Mouse (Mus musculus): Measurements from ENCODE around the gene Lsg1. TPM values are rescaled to one million over a fixed set of nuclear protein-coding genes. Genes with fewer than 3 reads are reported as not detected.

Lsg1 gene
- polyA plus RNA-seq, 1 experiment from 2014 or later = 72.8 TPM

GRCm38 (mm10) chr16:30542826-30543225, 44.6 kb downstream of the Lsg1 start:
- Histone ChIP-seq H3K4me2 (replicated peaks) (no peak overlapping the region), H3K27me3 (replicated peaks) (no peaks in the 10 kb centered on the region), H3K36me3 (peaks cover 53% of the 10 kb centered on the region), H3K27ac (no peak overlapping the region), H3K4me3 (no peak overlapping the region), H3K9ac (no peak overlapping the region), H3K9me3 (no peaks in the 10 kb centered on the region), H3K4me1 (0 out of 2 replicates have a peak, but pooled peaks cover 3% of the 10 kb centered on the region)
- WGBS = 85% methylated on average over 6 of the region's 6 CpGs
- no peak for ATAC-seq (ENCODE audit: low FRiP score, low read depth)

GRCm38 (mm10) chr16:30540107-30541001, 47.0 kb downstream of the Lsg1 start:
- no peak overlapping the region for H3K27ac ChIP-seq
- no peaks in the 10 kb centered on the region for H3K27me3 ChIP-seq (replicated peaks)
- WGBS = 60% methylated on average over 20 of the region's 20 CpGs
- no peak overlapping the region for H3K4me3 ChIP-seq
- H3K36me3 ChIP-seq = peaks cover 37% of the 10 kb centered on the region
- no peaks in the 10 kb centered on the region for H3K9me3 ChIP-seq
- H3K4me2 ChIP-seq (replicated peaks) = no peak overlapping the region
- H3K9ac ChIP-seq = no peak overlapping the region
- ATAC-seq (ENCODE audit: low FRiP score, low read depth) = no peak
- H3K4me1 ChIP-seq = 0 out of 2 replicates have a peak, but pooled peaks cover 3% of the 10 kb centered on the region

- Histone ChIP-seq H3K4me2 (replicated peaks) (no peak overlapping the region), H3K27ac (no peak overlapping the region), H3K9ac (no peak overlapping the region), H3K4me1 (0 out of 2 replicates have a peak, but pooled peaks cover 3% of the 10 kb centered on the region), H3K9me3 (no peaks in the 10 kb centered on the region), H3K4me3 (no peak overlapping the region), H3K36me3 (peaks cover 32% of the 10 kb centered on the region), H3K27me3 (replicated peaks) (no peaks in the 10 kb centered on the region)
- 0 out of 2 replicates have a peak, but pooled peaks have one; percentile 41 for ATAC-seq (ENCODE audit: low FRiP score, low read depth)
- 27% methylated on average over 10 of the region's 10 CpGs for WGBS
These were observed 48.0 kb downstream of the Lsg1 start for GRCm38 (mm10) chr16:30539433-30539832.

GRCm38 (mm10) chr16:30535075-30535474, 52.3 kb downstream of the Lsg1 start:
- no peaks in the 10 kb centered on the region for H3K9me3 ChIP-seq
- no peak overlapping the region for H3K4me2 ChIP-seq (replicated peaks)
- H3K9ac ChIP-seq = no peak overlapping the region
- WGBS = 88% methylated on average over 1 of the region's 1 CpGs
- H3K27me3 ChIP-seq (replicated peaks) = no peaks in the 10 kb centered on the region
- peaks cover 15% of the 10 kb centered on the region for H3K36me3 ChIP-seq
- ATAC-seq (ENCODE audit: low FRiP score, low read depth) = no peak
- H3K4me1 ChIP-seq = 0 out of 2 replicates have a peak, but pooled peaks cover under 1% of the 10 kb centered on the region
- H3K27ac ChIP-seq = no peak overlapping the region
- no peak overlapping the region for H3K4me3 ChIP-seq

GRCm38 (mm10) chr16:30533592-30533991, 53.8 kb downstream of the Lsg1 start:
- Histone ChIP-seq H3K9me3 (no peaks in the 10 kb centered on the region), H3K27me3 (replicated peaks) (no peaks in the 10 kb centered on the region), H3K36me3 (peaks cover 30% of the 10 kb centered on the region), H3K4me2 (replicated peaks) (no peak overlapping the region), H3K4me1 (no peaks in the 10 kb centered on the region), H3K4me3 (no peak overlapping the region), H3K9ac (no peak overlapping the region), H3K27ac (no peak overlapping the region)
- ATAC-seq (ENCODE audit: low FRiP score, low read depth) = no peak
- 41% methylated on average over 4 of the region's 4 CpGs for WGBS

- Histone ChIP-seq H3K27me3 (replicated peaks) (no peaks in the 10 kb centered on the region), H3K9me3 (no peaks in the 10 kb centered on the region), H3K4me3 (no peak overlapping the region), H3K4me2 (replicated peaks) (no peak overlapping the region), H3K4me1 (no peaks in the 10 kb centered on the region), H3K9ac (no peak overlapping the region), H3K36me3 (peaks cover 34% of the 10 kb centered on the region), H3K27ac (no peak overlapping the region)
- WGBS = 35% methylated on average over 1 of the region's 1 CpGs
- ATAC-seq (ENCODE audit: low FRiP score, low read depth) = no peak
These were observed 54.5 kb downstream of the Lsg1 start for GRCm38 (mm10) chr16:30532929-30533328.

GRCm38 (mm10) chr16:30531761-30532406, 55.5 kb downstream of the Lsg1 start:
- no peak for ATAC-seq (ENCODE audit: low FRiP score, low read depth)
- Histone ChIP-seq H3K4me3 (no peak overlapping the region), H3K4me2 (replicated peaks) (peak overlapping the region; percentile 24; the same call in 1 of the 2 replicates), H3K27ac (no peak overlapping the region), H3K36me3 (peaks cover 38% of the 10 kb centered on the region), H3K9me3 (no peaks in the 10 kb centered on the region), H3K27me3 (replicated peaks) (no peaks in the 10 kb centered on the region), H3K4me1 (no peaks in the 10 kb centered on the region), H3K9ac (no peak overlapping the region)
- 35% methylated on average over 20 of the region's 20 CpGs for WGBS

- 48% methylated on average over 4 of the region's 4 CpGs for WGBS
- no peak overlapping the region for H3K9ac ChIP-seq
- H3K9me3 ChIP-seq = no peaks in the 10 kb centered on the region
- H3K4me1 ChIP-seq = no peaks in the 10 kb centered on the region
- H3K4me2 ChIP-seq (replicated peaks) = no peak overlapping the region
- peaks cover 38% of the 10 kb centered on the region for H3K36me3 ChIP-seq
- no peak overlapping the region for H3K27ac ChIP-seq
- H3K27me3 ChIP-seq (replicated peaks) = no peaks in the 10 kb centered on the region
- ATAC-seq (ENCODE audit: low FRiP score, low read depth) = no peak
- no peak overlapping the region for H3K4me3 ChIP-seq
These were observed 56.6 kb downstream of the Lsg1 start for GRCm38 (mm10) chr16:30530815-30531214.

- Histone ChIP-seq H3K9ac (no peak overlapping the region), H3K36me3 (peaks cover 36% of the 10 kb centered on the region), H3K27me3 (replicated peaks) (no peaks in the 10 kb centered on the region), H3K4me2 (replicated peaks) (no peak overlapping the region), H3K9me3 (no peaks in the 10 kb centered on the region), H3K4me1 (no peaks in the 10 kb centered on the region), H3K27ac (no peak overlapping the region), H3K4me3 (no peak overlapping the region)
- WGBS = 86% methylated on average over 8 of the region's 8 CpGs
- no peak for ATAC-seq (ENCODE audit: low FRiP score, low read depth)
These were observed 59.0 kb downstream of the Lsg1 start for GRCm38 (mm10) chr16:30528386-30528785.

- 77% methylated on average over 2 of the region's 2 CpGs for WGBS
- Histone ChIP-seq H3K9me3 (no peaks in the 10 kb centered on the region), H3K36me3 (peaks cover 35% of the 10 kb centered on the region), H3K9ac (no peak overlapping the region), H3K4me3 (no peak overlapping the region), H3K4me2 (replicated peaks) (no peak overlapping the region), H3K27ac (no peak overlapping the region), H3K4me1 (no peaks in the 10 kb centered on the region), H3K27me3 (replicated peaks) (no peaks in the 10 kb centered on the region)
- ATAC-seq (ENCODE audit: low FRiP score, low read depth) = no peak
These were observed 59.5 kb downstream of the Lsg1 start for GRCm38 (mm10) chr16:30527889-30528288.

- Histone ChIP-seq H3K4me3 (no peak overlapping the region), H3K9me3 (no peaks in the 10 kb centered on the region), H3K36me3 (peaks cover 44% of the 10 kb centered on the region), H3K9ac (no peak overlapping the region), H3K27me3 (replicated peaks) (no peaks in the 10 kb centered on the region), H3K4me1 (no peaks in the 10 kb centered on the region), H3K4me2 (replicated peaks) (no peak overlapping the region), H3K27ac (no peak overlapping the region)
- 87% methylated on average over 14 of the region's 14 CpGs for WGBS
- no peak for ATAC-seq (ENCODE audit: low FRiP score, low read depth)
These were observed 61.6 kb downstream of the Lsg1 start for GRCm38 (mm10) chr16:30525756-30526155.

- ATAC-seq (ENCODE audit: low FRiP score, low read depth) = no peak
- H3K27me3 ChIP-seq (replicated peaks) = no peaks in the 10 kb centered on the region
- H3K4me3 ChIP-seq = no peak overlapping the region
- H3K9ac ChIP-seq = no peak overlapping the region
- WGBS = 91% methylated on average over 6 of the region's 6 CpGs
- H3K36me3 ChIP-seq = peaks cover 38% of the 10 kb centered on the region
- H3K4me2 ChIP-seq (replicated peaks) = no peak overlapping the region
- no peaks in the 10 kb centered on the region for H3K4me1 ChIP-seq
- no peaks in the 10 kb centered on the region for H3K9me3 ChIP-seq
- no peak overlapping the region for H3K27ac ChIP-seq
These were observed 62.9 kb downstream of the Lsg1 start for GRCm38 (mm10) chr16:30524481-30524880.
